Mouse (Mus musculus): ENCODE data around the gene Lrmda.

Gene Lrmda

GRCm38 (mm10) chr14:23084797-23085196 lies 1065.3 kb downstream of the Lrmda start:
- DNase-seq (ENCODE audit: low read depth), result no peak

GRCm38 (mm10) chr14:23093306-23093705 lies 1073.8 kb downstream of the Lrmda start:
- no peak for DNase-seq (ENCODE audit: low read depth)

GRCm38 (mm10) chr14:23094546-23095157 lies 1075.1 kb downstream of the Lrmda start:
- DNase-seq (ENCODE audit: low read depth), result no peak

- no peak for DNase-seq (ENCODE audit: low read depth)
Measured at GRCm38 (mm10) chr14:23095158-23096016, 1075.9 kb downstream of the Lrmda start.

GRCm38 (mm10) chr14:23096017-23096336 lies 1076.5 kb downstream of the Lrmda start:
- no peak for DNase-seq (ENCODE audit: low read depth)

GRCm38 (mm10) chr14:23096405-23096804 lies 1076.9 kb downstream of the Lrmda start:
- DNase-seq (ENCODE audit: low read depth), result no peak

All from induced T-regulatory cell, adult 2 months (primary cell).